Mouse (Mus musculus): ENCODE data around the gene Sh3gl1. TPM values are rescaled to one million over a fixed set of nuclear protein-coding genes. Genes with fewer than 3 reads are reported as not detected.

Gene Sh3gl1
- total and polyA plus RNA-seq, 2 experiments from 2014 or later: 74.5 to 93.2 TPM

GRCm38 (mm10) chr17:56062081-56062480 lies 25.6 kb upstream of the Sh3gl1 start:
- no peaks in the 10 kb centered on the region for H3K9me3 ChIP-seq (ENCODE audit: low read length)
- no peaks in the 10 kb centered on the region for H3K4me1 ChIP-seq (ENCODE audit: insufficient read depth)
- H3K27ac ChIP-seq (ENCODE audit: low read depth, low read length): no peak overlapping the region
- H3K9ac ChIP-seq: no peak overlapping the region
- 92% methylated on average over 7 of the region's 7 CpGs for WGBS
- no peaks in the 10 kb centered on the region for H3K27me3 ChIP-seq (ENCODE audit: insufficient read depth, low read length)
- TF ChIP-seq CTCF (IDR thresholded peaks at IDR 0.05; ENCODE audit: low read depth): no peak
- no peak overlapping the region for H3K4me3 ChIP-seq (ENCODE audit: low read depth, low read length)
- H3K36me3 ChIP-seq (ENCODE audit: insufficient read depth): peaks cover 35% of the 10 kb centered on the region
- no peak overlapping the region for H3K4me2 ChIP-seq (ENCODE audit: low read depth)
- ATAC-seq (no peak), DNase-seq (no peak)

- no peaks in the 10 kb centered on the region for H3K9me3 ChIP-seq (ENCODE audit: low read length)
- 85% methylated on average over 11 of the region's 11 CpGs for WGBS
- no peak for TF ChIP-seq CTCF (IDR thresholded peaks at IDR 0.05; ENCODE audit: low read depth)
- ATAC-seq (no peak), DNase-seq (no peak)
- H3K4me1 ChIP-seq (ENCODE audit: insufficient read depth): no peaks in the 10 kb centered on the region
- H3K27ac ChIP-seq (ENCODE audit: low read depth, low read length): no peak overlapping the region
- H3K4me3 ChIP-seq (ENCODE audit: low read depth, low read length): no peak overlapping the region
- H3K36me3 ChIP-seq (ENCODE audit: insufficient read depth): peaks cover 21% of the 10 kb centered on the region
- H3K4me2 ChIP-seq (ENCODE audit: low read depth): no peak overlapping the region
- H3K27me3 ChIP-seq (ENCODE audit: insufficient read depth, low read length): no peaks in the 10 kb centered on the region
- no peak overlapping the region for H3K9ac ChIP-seq
Observed at GRCm38 (mm10) chr17:56057381-56058120, 21.1 kb upstream of the Sh3gl1 start.

GRCm38 (mm10) chr17:56055945-56056678 lies 19.7 kb upstream of the Sh3gl1 start:
- Histone ChIP-seq H3K9me3 (ENCODE audit: low read length) (no peaks in the 10 kb centered on the region), H3K9ac (no peak overlapping the region), H3K36me3 (ENCODE audit: insufficient read depth) (peaks cover 17% of the 10 kb centered on the region), H3K27ac (ENCODE audit: low read depth, low read length) (no peak overlapping the region), H3K27me3 (ENCODE audit: insufficient read depth, low read length) (no peaks in the 10 kb centered on the region), H3K4me2 (ENCODE audit: low read depth) (no peak overlapping the region), H3K4me1 (ENCODE audit: insufficient read depth) (no peaks in the 10 kb centered on the region), H3K4me3 (ENCODE audit: low read depth, low read length) (no peak overlapping the region)
- no peak for DNase-seq
- 54% methylated on average over 4 of the region's 4 CpGs for WGBS
- no peak for ATAC-seq
- no peak for TF ChIP-seq CTCF (IDR thresholded peaks at IDR 0.05; ENCODE audit: low read depth)

GRCm38 (mm10) chr17:56054938-56055337 lies 18.5 kb upstream of the Sh3gl1 start:
- Histone ChIP-seq H3K9ac (no peak overlapping the region), H3K27me3 (ENCODE audit: insufficient read depth, low read length) (no peaks in the 10 kb centered on the region), H3K4me2 (ENCODE audit: low read depth) (no peak overlapping the region), H3K9me3 (ENCODE audit: low read length) (no peaks in the 10 kb centered on the region), H3K4me3 (ENCODE audit: low read depth, low read length) (no peak overlapping the region), H3K4me1 (ENCODE audit: insufficient read depth) (no peaks in the 10 kb centered on the region), H3K27ac (ENCODE audit: low read depth, low read length) (no peak overlapping the region), H3K36me3 (ENCODE audit: insufficient read depth) (peaks cover 9% of the 10 kb centered on the region)
- TF ChIP-seq CTCF (IDR thresholded peaks at IDR 0.05; ENCODE audit: low read depth): no peak
- ATAC-seq (no peak), DNase-seq (no peak)

- Histone ChIP-seq H3K9me3 (ENCODE audit: low read length) (no peaks in the 10 kb centered on the region), H3K4me2 (ENCODE audit: low read depth) (no peak overlapping the region), H3K4me3 (ENCODE audit: low read depth, low read length) (no peak overlapping the region), H3K9ac (no peak overlapping the region), H3K4me1 (ENCODE audit: insufficient read depth) (no peaks in the 10 kb centered on the region), H3K27me3 (ENCODE audit: insufficient read depth, low read length) (no peaks in the 10 kb centered on the region), H3K36me3 (ENCODE audit: insufficient read depth) (peaks cover 11% of the 10 kb centered on the region), H3K27ac (ENCODE audit: low read depth, low read length) (no peak overlapping the region)
- 88% methylated on average over 5 of the region's 5 CpGs for WGBS
- TF ChIP-seq CTCF (IDR thresholded peaks at IDR 0.05; ENCODE audit: low read depth): no peak
- DNase-seq (no peak), ATAC-seq (no peak)
Observed at GRCm38 (mm10) chr17:56051369-56051768, 14.9 kb upstream of the Sh3gl1 start.

GRCm38 (mm10) chr17:56040857-56041163 lies 4.4 kb upstream of the Sh3gl1 start:
- WGBS: 1% methylated on average over 12 of the region's 12 CpGs
- H3K9me3 ChIP-seq (ENCODE audit: low read length): no peaks in the 10 kb centered on the region

More at GRCm38 (mm10) chr17:56040857-56041163, 4.4 kb upstream of the Sh3gl1 start:
- no peak for TF ChIP-seq CTCF (IDR thresholded peaks at IDR 0.05; ENCODE audit: low read depth)
- H3K4me3 ChIP-seq (ENCODE audit: low read depth, low read length): peak overlapping the region; percentile 83
- peaks cover 6% of the 10 kb centered on the region; the same call in 1 of the 2 replicates for H3K4me1 ChIP-seq (ENCODE audit: insufficient read depth)
- no peak for ATAC-seq
- no peak overlapping the region for H3K27ac ChIP-seq (ENCODE audit: low read depth, low read length)
- H3K9ac ChIP-seq: peak overlapping the region; percentile 67
- H3K36me3 ChIP-seq (ENCODE audit: insufficient read depth): no peaks in the 10 kb centered on the region; the same call in 1 of the 2 replicates
- no peaks in the 10 kb centered on the region for H3K27me3 ChIP-seq (ENCODE audit: insufficient read depth, low read length)
- no peak for DNase-seq
- H3K4me2 ChIP-seq (ENCODE audit: low read depth): peak overlapping the region; percentile 93
